Mouse (Mus musculus): ENCODE results near the gene Edc3.

The Edc3 gene

DNA sequence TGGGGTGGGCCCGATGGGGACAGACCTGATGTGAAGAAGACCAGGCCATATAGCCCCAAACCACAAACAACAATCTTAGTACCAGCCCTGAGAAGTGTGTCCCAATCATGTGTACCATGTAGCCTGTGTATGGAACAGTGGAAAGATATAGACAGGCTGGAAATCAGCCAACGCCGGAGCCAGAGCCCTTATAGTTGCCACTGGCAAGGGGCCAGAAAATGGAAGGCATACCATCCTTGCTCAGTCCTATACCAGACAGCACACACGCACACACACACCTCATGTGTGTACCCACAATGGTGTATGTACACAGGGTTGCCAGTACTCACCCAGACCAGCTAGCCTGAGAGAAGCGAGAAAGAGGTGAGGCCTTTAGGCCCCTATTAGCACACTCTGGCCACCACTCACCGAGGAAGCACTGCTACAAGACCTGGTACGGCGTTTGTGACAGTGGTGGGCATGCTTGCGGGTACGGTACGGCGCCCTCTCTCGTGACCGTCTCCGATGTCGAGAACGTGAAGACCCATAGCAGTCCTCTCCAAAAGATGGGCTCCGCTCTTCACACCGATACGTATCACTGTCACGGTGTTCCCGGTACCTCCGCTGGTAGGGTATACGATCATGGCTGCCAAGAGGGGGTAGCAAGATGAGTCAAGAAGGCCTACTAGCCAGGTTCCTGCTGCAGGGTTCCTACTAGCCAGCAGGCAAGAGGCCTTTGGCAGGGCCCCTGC is 52.2 kb downstream of the Edc3 start:
- no peak for DNase-seq (ENCODE audit: low read depth, low spot score)

DNA sequence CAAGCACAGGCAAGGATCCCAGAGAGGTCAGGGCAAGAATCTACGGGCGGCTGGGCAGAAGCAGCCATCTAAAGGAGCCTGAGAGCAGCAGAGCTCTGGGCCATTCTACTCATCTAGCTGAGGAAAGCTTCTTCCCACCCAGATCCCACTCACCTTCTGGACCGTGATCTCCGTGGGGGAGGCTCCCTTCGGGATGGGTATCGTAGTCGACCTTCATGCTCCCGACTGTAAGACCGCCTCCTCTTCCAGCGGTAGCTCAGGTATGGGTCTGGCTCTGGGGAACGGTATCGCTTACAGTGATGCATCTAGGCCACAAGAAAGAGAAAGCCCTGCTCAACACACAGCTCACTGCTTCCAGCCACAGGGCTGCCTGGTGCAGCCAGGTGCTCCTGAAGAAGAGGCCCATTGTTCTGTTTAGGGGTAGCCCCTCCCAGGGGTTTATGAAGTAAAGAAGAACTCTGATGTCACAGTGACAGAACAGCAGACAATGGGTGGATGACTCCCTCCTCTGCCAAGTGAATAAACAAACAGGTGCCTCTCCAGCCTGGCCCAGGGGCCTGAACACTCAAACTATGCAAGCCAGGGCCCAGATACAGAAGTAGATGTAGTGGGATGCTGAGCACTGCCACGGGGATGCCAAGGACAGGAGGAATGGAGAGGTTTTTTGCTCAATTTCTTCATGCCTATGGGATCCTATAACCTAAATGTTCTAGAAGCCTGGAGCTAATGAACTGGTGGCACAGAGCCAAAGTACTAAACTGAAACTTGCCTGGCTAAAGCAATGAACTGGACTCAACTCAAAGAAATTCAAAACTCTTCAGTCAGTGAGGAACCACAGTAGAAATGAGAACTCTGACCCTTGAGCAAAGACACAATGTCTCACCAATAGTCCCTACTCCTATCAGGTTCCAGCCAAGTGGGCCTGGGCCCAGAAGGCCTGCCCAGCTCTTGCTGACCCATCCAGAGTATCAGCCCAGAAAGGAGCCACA is 53.5 kb downstream of the Edc3 start:
- DNase-seq (ENCODE audit: low read depth, low spot score): no peak

DNA sequence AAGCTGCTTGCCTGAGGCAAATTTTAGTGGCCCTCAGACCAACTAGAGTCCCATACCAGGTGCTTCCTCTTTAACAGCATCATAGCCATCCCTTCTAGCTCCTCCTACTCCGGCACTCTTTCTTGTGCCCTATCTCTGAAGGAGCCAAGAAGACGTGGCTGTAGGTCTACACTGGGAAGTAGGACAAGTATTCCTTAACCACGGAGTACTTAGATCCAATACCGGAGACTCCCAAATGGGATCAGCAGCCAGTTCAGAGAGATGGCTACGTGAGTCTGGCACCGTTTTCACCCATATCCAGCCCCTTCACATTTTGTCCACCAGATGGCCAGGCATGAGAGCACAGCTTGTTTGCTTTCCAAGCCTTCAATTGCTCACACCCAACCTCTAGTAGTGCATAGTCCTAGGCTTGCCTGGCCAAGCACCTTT is 54.2 kb downstream of the Edc3 start:
- DNase-seq (ENCODE audit: low read depth, low spot score): no peak

DNA sequence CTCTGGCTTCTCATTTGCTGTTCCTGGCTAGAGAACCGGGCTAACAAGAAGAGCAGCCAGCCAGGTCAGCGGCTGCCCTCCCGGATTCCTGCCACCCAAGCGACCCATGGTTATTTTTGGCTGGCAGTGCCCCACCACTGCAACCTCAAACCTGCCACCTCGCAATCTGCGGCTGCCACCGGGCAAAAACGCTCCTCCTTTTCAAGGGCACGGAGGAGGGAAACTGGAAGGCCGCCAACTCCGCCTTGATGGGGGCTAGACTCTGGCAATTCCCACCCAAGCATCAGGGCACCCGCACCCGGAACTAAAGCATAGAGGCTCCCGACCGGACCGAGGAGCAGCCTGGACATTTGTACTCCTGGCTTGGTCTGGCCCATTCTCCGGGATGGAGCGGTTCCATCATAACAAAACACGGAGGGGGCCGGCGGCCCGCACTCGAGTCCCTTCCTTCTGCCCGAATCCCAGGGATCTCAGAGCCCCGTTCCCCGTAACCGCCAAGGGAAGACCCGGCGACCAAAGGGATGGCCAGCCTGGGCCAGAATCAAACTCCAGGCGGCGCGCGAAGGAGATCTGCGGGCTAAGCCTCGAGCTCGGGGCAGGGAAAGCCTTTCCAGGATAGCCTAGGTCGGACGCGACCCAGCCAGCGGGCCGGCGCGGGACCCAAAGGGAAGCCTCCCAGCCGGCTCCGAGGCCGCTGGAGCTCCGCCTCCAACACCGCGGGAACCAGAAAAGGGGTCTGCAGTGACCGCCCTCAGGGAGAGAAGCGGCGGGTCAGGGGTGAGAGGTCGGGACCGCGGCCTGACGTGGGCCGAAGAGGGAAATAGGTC is 56.0 kb downstream of the Edc3 start:
- DNase-seq (ENCODE audit: low read depth, low spot score): no peak

DNA sequence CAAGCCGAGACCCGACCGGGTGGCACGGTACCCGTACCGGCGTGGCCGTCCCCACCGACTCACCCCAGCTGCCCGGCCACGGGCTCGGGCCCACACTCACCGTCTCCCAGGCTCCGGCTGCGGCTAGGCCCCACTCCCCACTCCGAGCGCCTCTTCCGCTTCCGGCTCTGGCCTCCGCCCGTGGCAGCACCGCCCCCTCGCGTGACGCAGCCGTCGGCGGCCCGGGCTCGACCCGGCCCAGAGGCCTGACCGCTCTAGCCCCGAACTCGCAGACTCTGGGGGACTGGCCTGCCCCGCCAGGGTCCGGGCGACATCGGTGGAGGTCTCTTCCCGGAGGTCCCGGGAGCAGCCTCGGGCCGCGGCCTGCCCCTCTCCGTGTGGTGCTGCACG is 56.6 kb downstream of the Edc3 start:
- peak; percentile 88 for DNase-seq (ENCODE audit: low read depth, low spot score)

- DNase-seq (ENCODE audit: low read depth, low spot score): no peak
These were observed 57.3 kb downstream of the Edc3 start, which contains the start of gene Clk3 for GRCm38 (mm10) chr9:57765364-57766351. TSS of gene Clk3 (minus strand) at chr9:57765860.

- peak; percentile 81 for DNase-seq (ENCODE audit: low read depth, low spot score)
These were observed 58.1 kb downstream of the Edc3 start for GRCm38 (mm10) chr9:57766431-57766830.

DNA sequence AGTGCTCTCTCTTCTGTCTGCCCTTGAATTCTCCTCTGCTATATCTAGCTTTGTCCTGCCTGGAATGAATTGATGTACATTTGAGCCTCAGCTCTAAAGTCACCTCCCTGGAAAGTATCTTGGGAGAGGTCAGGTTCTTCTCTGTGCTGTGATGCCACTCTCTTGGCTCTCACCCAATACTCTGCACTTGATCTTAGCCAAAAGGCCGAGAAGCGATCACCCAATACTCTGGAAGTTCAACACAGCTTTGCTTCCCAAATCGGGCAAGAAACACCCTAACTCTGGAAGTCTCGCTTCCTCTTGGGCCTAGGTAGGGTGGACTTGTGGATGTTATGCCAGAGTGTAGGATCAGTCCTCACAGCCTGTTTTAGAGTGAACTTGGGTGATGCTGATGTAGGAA is 58.9 kb downstream of the Edc3 start:
- no peak for DNase-seq (ENCODE audit: low read depth, low spot score)

DNA sequence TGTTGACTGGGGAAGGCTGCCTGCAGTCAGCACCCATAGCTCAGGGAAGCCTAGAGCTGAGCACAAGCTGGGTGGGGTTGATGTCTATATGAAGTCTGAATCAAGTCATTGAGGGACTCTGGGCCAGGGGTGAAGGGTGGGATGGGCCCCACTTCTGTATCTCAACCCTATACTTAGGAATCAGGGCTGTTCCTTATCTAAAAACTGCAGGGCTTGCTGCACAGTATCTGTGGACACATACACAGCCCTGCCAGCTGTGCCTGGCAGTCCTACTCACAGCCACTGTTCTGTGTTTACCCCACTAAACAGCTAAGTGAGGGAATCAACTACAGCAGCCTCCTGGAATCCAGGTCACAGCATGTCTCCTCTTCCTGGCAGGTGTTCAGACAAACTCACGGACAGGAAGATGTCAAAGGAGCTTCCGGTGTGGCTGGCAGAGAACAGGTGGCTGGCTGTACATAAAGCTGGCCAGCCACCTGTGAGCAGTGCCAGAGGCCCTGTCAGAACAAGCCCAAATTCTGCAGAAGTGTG is 61.3 kb downstream of the Edc3 start:
- DNase-seq (ENCODE audit: low read depth, low spot score): no peak

DNA sequence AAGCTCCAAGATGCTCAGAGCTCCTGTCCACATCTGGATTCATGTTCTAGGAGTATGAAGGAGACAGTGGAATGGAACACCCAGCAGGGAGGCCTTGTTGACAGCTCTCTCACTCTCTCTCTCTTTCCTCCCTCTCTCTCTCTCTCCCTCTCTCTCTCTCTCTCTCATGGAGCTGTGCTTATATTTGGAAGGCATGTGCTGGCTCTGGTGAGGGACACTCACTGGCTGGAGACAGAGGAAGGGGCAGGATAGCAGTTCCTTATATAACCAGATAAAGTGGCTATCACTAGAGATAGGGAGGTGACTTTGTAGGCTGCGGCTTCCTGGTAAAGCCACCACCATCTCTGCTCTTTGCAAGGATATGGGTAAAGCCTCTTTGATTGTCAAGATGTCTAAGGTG is 61.9 kb downstream of the Edc3 start:
- no peak for DNase-seq (ENCODE audit: low read depth, low spot score)

GRCm38 (mm10) chr9:57770836-57771235 is 62.5 kb downstream of the Edc3 start:
- DNase-seq (ENCODE audit: low read depth, low spot score): no peak

DNA sequence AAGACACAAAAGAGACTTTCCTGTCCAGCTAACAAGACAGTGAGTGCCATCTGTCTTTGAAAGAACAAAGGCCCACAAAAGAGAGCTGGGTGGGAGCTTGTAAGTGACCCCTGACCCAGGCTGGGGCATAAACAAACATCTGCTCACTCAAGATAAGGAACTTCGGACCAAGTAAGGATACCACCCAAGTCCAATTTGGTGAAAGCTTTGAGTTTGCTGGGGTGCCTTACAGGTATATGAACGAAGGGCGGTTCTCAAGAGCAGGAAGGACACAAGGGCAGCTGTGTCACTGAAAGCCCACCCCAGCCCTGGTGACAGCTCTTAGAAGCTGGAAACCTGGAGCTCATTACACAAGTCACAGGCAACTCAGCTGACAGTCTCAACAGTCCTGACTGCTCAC is 65.4 kb downstream of the Edc3 start:
- DNase-seq (ENCODE audit: low read depth, low spot score): no peak

- DNase-seq (ENCODE audit: low read depth, low spot score): no peak
These were observed 65.8 kb downstream of the Edc3 start for GRCm38 (mm10) chr9:57774168-57774567.

DNA sequence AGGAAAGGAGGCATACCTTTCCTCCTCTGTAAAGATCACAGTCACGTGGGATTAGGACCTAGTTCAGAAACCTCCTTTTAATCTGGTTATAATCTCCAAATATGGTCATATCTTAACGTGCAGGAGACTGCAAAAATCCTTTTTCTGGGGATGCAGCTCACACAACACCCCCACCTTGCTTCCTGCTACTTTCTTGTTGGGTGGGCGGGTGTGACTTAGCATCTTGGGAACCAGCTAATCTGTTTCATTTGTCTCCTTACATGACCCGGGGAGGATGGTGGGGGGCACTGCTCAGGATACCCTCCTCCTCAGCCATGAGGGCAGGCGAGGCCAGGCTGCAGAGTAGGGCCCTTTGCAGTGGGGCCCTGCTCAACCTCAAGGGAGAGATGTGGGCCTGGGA is 66.7 kb downstream of the Edc3 start:
- peak; percentile 80 for DNase-seq (ENCODE audit: low read depth, low spot score)

GRCm38 (mm10) chr9:57775736-57776135 is 67.4 kb downstream of the Edc3 start:
- no peak for DNase-seq (ENCODE audit: low read depth, low spot score)

- no peak for DNase-seq (ENCODE audit: low read depth, low spot score)
These were observed 74.3 kb downstream of the Edc3 start for GRCm38 (mm10) chr9:57782656-57783055.

- DNase-seq (ENCODE audit: low read depth, low spot score): no peak
These were observed 81.4 kb downstream of the Edc3 start for GRCm38 (mm10) chr9:57789733-57790132.

GRCm38 (mm10) chr9:57797456-57797855 is 89.1 kb downstream of the Edc3 start:
- no peak for DNase-seq (ENCODE audit: low read depth, low spot score)

GRCm38 (mm10) chr9:57798725-57799253 is 90.4 kb downstream of the Edc3 start:
- DNase-seq (ENCODE audit: low read depth, low spot score): no peak

All from telencephalon, adult 2 months (tissue).